Mouse (Mus musculus): ENCODE results near the gene Angptl6. TPM values are rescaled to one million over a fixed set of nuclear protein-coding genes. Genes with fewer than 3 reads are reported as not detected.

The Angptl6 gene
- total RNA-seq, 2 experiments from 2014 or later: 3.2 to 3.3 TPM

- peak; percentile 92 for DNase-seq (ENCODE audit: low spot score)
- intact Hi-C loops (cut with DNase I): no loop called here
Observed at GRCm38 (mm10) chr9:20887704-20888385, 8.3 kb upstream of the Angptl6 start, which contains the start of gene Ppan. Gene Ppan, plus strand, starts transcription at chr9:20888175.

- intact Hi-C loops (cut with DNase I): no loop called here
- DNase-seq (ENCODE audit: low spot score): no peak
Observed at GRCm38 (mm10) chr9:20887191-20887590, 7.7 kb upstream of the Angptl6 start.

- intact Hi-C loops (cut with DNase I): no loop called here
- no peak for DNase-seq (ENCODE audit: low spot score)
Observed at GRCm38 (mm10) chr9:20886563-20886962, 7.0 kb upstream of the Angptl6 start.

DNA sequence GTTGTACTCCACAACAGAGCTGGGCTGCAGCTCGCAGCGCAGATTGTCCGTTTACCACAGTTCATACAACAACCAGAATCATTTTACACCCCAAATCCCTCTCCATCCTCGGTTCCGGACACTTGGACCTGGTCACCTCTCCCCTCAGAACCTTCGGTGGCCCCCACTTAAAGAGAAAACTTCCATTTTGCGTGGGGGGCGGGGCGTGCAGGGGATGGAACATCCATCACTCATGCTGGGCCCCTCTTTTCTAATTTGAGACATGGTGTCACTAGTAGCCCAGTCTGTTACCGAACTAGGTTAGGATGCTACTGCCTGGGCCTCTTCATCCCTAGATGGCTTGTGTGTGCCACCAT is 839 bp downstream of the Angptl6 start:
- intact Hi-C loops (cut with DNase I): no loop called here
- DNase-seq (ENCODE audit: low spot score): no peak

DNA sequence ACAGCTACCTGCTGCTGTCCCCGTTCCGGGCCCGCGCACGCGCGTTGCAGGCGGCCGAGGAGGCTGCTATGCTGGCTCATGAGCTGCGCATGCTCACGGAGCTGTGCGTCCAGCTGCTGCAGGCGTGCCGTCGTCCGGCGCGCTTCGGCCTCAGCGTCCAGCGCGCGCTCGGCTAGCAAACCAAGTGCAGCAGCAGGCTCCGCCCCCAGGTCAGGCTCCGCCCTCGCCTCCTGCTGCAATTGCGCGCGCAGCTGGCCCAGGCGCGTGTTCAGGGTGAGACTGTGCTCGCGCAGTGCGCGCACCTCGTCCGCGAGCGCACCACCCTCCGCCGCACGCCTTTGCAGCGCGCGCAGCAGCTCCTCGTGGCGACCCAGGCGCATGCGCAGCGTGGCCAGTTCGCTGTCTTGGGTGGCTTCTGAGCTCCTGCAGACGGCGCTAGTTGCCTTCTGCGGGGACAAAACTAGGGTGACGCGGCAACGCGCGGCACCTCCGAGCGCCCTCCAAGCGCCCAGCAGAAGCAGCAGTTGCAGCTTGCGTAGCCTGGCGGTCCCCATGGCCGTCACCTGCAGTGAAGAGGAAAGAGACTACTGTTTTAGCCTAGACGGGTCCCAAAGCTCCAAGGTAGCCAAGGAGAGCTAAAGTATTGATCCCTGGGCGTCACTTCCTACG is 1.4 kb downstream of the Angptl6 start:
- DNase-seq (ENCODE audit: low spot score): peak; percentile 100
- intact Hi-C loops (cut with DNase I): no loop called here

- DNase-seq (ENCODE audit: low spot score): no peak
- intact Hi-C loops (cut with DNase I): no loop called here
Observed at GRCm38 (mm10) chr9:20877118-20878040, 2.1 kb downstream of the Angptl6 start.

GRCm38 (mm10) chr9:20876318-20877117 is 3.0 kb downstream of the Angptl6 start:
- intact Hi-C loops (cut with DNase I): no loop called here
- DNase-seq (ENCODE audit: low spot score): no peak

- intact Hi-C loops (cut with DNase I): no loop called here
- no peak for DNase-seq (ENCODE audit: low spot score)
Observed at GRCm38 (mm10) chr9:20875021-20875790, 4.3 kb downstream of the Angptl6 start.

GRCm38 (mm10) chr9:20873521-20873920 is 6.0 kb downstream of the Angptl6 start:
- intact Hi-C loops (cut with DNase I): no loop called here
- no peak for DNase-seq (ENCODE audit: low spot score)

- no peak for DNase-seq (ENCODE audit: low spot score)
- intact Hi-C loops (cut with DNase I): no loop called here
Observed at GRCm38 (mm10) chr9:20872991-20873390, 6.5 kb downstream of the Angptl6 start.

DNA sequence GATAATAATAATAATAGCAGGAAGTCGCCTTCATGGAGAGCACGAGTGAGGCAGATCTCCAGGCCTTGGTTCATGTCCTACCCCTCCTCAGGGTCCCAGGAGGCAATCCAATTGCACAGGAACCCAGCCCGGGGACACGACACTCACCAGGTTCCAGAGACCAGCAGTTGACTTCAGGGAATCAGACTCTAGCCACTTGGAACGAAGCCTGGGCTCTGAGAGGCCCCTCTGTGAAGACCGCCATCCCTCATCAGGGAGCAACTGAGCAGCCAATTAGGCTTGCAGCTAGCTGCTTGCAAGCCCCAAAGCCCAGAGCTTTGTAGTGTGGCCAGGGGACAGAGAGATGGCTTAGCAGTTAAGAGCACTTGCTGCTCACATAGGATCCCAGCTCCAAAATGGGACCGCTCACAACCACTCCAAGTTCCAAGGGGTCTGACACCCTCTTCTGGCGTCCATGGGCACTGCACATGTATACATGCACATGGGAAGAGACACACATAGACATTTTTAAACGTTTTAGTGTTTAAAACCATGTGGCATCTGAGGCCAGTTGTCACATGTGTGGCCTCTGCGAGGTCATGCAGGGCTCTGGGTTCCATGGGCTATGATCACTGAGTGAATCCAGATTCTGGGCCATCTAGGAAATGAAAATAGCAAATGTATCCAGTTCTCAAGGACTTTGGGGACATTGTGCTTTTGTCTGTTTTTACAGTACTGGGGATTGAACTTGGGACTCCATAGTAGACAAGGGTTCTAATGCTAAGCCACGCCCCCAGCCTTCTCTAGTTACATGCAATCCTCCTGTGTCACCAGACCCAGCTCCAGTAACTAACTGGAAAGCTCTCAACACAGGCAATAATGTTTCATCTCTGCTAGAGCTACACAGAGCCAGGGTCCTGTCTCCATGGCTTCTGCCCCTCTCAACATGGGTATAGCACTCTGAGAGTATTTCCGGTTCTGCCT is 9.0 kb downstream of the Angptl6 start:
- DNase-seq (ENCODE audit: low spot score): no peak
- intact Hi-C loops (cut with DNase I): no loop called here

DNA sequence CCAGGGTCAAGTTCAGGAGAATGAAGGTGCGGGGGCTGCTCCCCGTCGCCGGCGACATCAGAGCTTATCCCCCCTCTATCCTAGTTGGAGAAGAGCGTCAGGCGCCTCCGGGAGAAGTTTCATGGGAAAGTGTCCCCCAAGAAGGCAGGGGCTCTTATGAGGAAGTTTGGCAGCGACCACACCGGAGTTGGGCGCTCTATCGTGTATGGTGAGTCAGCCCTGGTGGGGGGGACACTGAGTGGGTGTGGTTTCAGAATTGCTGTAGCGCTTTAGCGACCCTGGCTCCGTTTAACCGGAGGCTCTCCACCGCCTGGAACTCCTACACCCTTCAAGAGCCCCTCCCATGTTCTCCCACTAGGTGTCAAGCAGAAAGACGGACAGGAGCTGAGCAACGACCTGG is 10.3 kb downstream of the Angptl6 start:
- intact Hi-C loops (cut with DNase I): no loop called here
- DNase-seq (ENCODE audit: low spot score): no peak

DNA sequence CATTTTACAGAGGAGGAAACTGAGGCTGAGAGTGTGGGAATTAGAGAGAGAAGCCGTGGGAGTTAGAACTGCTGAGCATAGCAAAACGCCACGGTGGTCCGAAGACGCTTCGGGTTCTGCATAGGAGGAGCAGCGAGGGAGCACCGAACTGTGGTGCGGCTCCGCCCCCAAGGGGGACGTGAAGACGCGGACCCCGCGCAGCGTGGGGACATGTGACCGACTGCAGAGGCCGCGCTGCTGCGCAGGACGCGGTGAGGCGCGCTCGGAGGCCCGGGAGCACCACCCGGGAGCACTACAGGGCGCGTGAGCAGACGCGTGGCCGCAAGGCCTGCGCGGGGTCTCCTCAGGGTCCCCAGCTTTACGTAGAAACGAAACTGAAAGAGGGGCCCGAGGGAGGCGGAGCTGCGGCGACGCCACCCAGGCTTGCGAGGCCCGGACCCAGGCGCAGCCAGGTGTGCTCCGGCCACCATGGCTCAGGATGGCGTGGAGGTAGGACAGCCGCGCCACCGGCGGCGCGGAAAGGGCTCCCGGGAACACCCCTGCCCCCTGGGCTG is 11.0 kb downstream of the Angptl6 start, which contains the start of gene A230050P20Rik:
TSS of gene A230050P20Rik (plus strand) at position 195 of the 554 bp plus-strand sequence.
- no peak for DNase-seq (ENCODE audit: low spot score)
- intact Hi-C loops (cut with DNase I): no loop called here

GRCm38 (mm10) chr9:20866879-20867278 is 12.6 kb downstream of the Angptl6 start:
- no peak for DNase-seq (ENCODE audit: low spot score)
- intact Hi-C loops (cut with DNase I): no loop called here

DNA sequence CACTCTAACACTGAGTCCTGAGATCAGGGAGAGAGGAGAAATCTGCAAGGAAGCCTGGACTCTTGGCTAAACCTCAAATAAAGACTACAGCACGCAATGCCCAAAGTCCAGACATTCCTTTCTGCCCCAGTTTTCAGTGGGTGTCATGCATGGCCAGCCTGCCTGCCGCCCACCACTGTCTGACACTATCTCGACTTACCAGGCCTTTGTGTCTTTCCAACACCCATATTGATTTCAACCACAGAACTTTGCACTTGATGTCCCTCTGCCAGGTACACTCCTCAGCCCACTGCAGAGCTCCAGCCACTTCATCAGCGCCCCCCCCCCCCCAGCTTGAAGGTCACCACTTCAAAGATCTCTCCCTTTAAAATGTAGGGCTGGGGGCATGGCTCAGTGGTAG is 17.3 kb downstream of the Angptl6 start:
- intact Hi-C loops (cut with DNase I): no loop called here
- no peak for DNase-seq (ENCODE audit: low spot score)

DNA sequence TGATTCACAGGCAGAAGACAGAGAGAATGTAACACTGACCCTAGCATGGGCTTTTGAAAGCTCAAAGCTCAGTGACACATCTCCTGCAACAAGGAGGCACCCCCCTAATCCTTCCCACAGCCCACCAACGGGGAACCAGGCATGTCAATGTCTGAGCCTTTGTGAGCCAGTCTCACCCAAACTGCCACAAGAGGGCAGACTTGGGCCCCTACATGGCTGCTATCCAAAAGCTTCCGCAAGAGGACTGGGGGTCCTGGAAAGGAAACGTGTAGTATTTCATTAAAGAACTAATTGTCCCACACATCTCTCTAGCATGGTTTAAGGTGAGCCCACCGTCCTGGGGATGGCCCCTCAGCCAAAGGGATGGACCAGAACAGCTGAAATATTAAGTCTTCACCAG is 17.7 kb downstream of the Angptl6 start:
- DNase-seq (ENCODE audit: low spot score): no peak
- intact Hi-C loops (cut with DNase I): no loop called here

- no peak for DNase-seq (ENCODE audit: low spot score)
- intact Hi-C loops (cut with DNase I): no loop called here
Observed at GRCm38 (mm10) chr9:20859926-20860325, 19.6 kb downstream of the Angptl6 start.

DNA sequence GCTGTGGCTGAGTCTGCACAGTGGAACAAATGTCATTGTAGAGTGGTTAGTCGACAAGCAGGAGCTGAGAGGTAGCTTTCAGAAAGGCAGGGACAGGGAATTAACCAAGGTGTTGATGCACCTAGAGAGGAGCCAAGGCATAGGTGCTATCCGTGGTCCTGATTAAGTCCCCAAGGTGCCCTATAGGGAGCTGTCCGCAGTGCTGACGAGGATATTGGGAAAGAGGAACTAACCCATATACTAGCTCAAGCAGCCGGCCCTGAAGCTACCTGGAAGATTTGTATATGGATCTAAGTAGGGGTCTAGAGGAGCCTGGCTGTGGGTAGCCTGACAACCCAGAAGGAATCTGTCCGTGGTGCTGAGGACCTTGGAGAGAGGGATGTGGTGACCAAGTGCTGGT is 22.4 kb downstream of the Angptl6 start:
- intact Hi-C loops (cut with DNase I): no loop called here
- no peak for DNase-seq (ENCODE audit: low spot score)
